Mouse (Mus musculus) spleen, adult 2 months (tissue): ENCODE results near the gene Adgrf3. TPM values are rescaled to one million over a fixed set of nuclear protein-coding genes. Genes with fewer than 3 reads are reported as not detected.
A peak's percentile ranks its signal among the peaks of the same experiment; 100 is the strongest.

ENCODE experiments used
- DNase-seq, 2 experiments: peaks; one replicate each; pipeline versions ENCODE4 v3.0.0 to v3.0.0-alpha.2; 2012 to 2021; ENCODE audit warnings: low spot score in 2 of 2, low read depth in 1 of 2
- H3K27ac ChIP-seq: fragments of 200-500 bp; 2 replicates; pipeline ENCODE4 v1.5.1; 2012; ENCODE audit warnings: low read length, inconsistent platforms; ENCODE audit not compliant: insufficient read depth
- H3K27me3 ChIP-seq: fragments of 200-500 bp; 2 replicates; pipeline ENCODE4 v1.6.1; 2012; ENCODE audit warnings: mild to moderate bottlenecking, moderate library complexity, low read length, inconsistent platforms; ENCODE audit not compliant: control insufficient read depth, insufficient read depth
- H3K36me3 ChIP-seq: fragments of 200-500 bp; 2 replicates; pipeline ENCODE4 v1.6.1; 2012; ENCODE audit warnings: mild to moderate bottlenecking, low read length, inconsistent platforms; ENCODE audit not compliant: control insufficient read depth, insufficient read depth
- H3K4me1 ChIP-seq: fragments of 200-500 bp; 2 replicates; pipeline ENCODE4 v1.6.1; 2011; ENCODE audit warnings: inconsistent platforms; ENCODE audit not compliant: control insufficient read depth, insufficient read depth, insufficient read length
- H3K4me3 ChIP-seq: fragments of 200-500 bp; 2 replicates; pipeline ENCODE4 v1.5.1; 2011; ENCODE audit warnings: mild to moderate bottlenecking, inconsistent platforms; ENCODE audit not compliant: insufficient read depth, insufficient read length; ENCODE audit errors: extremely low read depth
- CTCF ChIP-seq: fragments of 200-500 bp; IDR thresholded peaks from 2 replicates; pipeline ENCODE4 v1.5.1; 2011; ENCODE audit warnings: mild to moderate bottlenecking, inconsistent platforms; ENCODE audit not compliant: insufficient read depth, insufficient read length, insufficient replicate concordance; ENCODE audit errors: extremely low read depth
- POLR2A ChIP-seq: fragments of 200-500 bp; IDR thresholded peaks from 2 replicates; pipeline ENCODE4 v1.6.1; 2011; ENCODE audit warnings: low read depth, low read length, inconsistent platforms
- WGBS: fragments of 180-500 bp; shearing (Covaris S2); methylation state at CpG from one replicate; pipeline ENCODE4 v1.1.7; 2018; 5-methylcytosine and 5-hydroxymethylcytosine counted together
- polyA plus RNA-seq: library from polyadenylated mRNA; depleted of rRNA; stranded (reverse); fragments of >200 nt; gene quantifications from 2 replicates; pipeline ENCODE4 v1.2.3, GENCODE M21; 2012; rRNA removed

Adgrf3 gene
- polyA plus RNA-seq = 0.08 and 0.09 TPM in 2 replicates

DNA sequence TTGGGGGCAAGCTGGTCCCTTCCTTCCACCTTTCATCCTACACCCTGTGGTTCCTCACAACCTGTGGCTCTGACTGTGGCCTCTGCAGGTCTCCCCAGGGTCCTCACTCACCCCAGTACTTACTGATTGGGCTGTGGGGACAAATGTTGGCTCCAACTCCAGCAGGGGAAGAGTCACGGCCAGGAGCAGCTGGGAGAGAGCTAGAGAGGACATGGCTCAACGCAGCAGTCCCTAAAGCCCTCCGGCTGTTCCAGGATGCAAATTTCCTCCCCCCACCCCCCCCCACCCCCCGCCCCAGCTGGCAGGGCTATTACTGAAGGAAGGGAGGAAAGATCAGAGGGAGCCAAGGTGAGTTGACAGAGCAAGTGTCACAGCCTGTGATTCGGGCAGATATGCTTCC is at the start of gene Adgrf3:
TSS of gene Adgrf3 (minus strand) at position 230 of the 400 bp plus-strand sequence.
- Histone ChIP-seq H3K27me3 (no peaks in the 10 kb centered on the region), H3K4me3 (no peak within 1 kb of the TSS), H3K36me3 (no peaks in the 10 kb centered on the region), H3K27ac (no peak within 1 kb of the TSS), H3K4me1 (no peaks in the 10 kb centered on the region)
- WGBS = 72% methylated on average over 5 of the region's 5 CpGs
- TF ChIP-seq POLR2A (no peak), CTCF (no peak)
- DNase-seq = no peak

DNA sequence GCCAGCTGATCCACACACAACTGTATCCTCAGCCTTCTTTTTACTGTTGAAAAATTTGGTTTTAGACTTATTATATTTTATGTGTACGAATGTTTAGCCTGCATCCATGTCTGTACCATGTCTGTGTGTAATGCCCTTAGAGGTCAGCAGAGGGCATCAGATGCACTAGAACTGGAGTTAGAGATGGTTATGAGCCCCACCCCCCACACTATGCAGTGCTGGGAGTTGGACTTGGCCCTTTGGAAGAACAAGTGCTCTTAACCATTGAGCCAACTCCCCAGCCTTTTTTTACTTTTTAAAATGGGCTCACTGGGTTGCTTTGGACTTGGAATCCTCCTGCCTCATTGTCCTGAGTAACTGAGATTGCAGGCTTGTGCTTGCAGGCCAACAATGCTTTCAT is 42.1 kb upstream of the Adgrf3 start:
- Histone ChIP-seq H3K27ac (no peak overlapping the region), H3K36me3 (peaks cover 4% of the 10 kb centered on the region; the same call in 1 of the 2 replicates), H3K4me3 (no peak overlapping the region), H3K27me3 (no peaks in the 10 kb centered on the region), H3K4me1 (no peaks in the 10 kb centered on the region)
- TF ChIP-seq POLR2A = no peak
- TF ChIP-seq CTCF = no peak
- WGBS = 96% methylated on average over 1 of the region's 1 CpGs
- no peak for DNase-seq

DNA sequence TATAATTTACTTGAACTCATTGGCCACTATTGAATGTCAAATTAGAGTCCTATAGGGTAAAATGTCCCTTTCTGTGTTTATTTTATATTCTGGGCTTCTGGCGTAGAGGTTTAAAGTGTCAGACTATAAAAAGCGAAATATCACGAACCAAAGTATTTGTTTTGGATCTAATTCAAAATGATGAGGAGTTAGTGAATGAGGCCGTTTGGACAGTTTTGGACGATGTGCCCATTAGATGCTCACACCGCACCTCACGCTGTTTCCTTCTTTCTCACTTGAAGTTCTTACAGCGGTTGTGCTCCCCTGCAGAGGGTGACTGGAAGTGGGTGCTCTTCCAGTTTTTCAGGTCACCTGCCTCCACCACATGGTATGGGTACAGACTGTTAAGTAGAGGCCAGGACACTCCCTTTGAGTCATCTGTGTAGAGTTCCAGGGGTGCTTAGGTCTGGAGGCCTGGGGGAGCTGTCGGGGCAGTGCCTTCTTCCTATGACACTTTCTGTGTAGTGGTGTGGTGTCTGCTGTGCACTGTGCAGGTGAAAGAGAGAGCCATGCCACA is 40.4 kb upstream of the Adgrf3 start:
- Histone ChIP-seq H3K27ac (no peak overlapping the region), H3K4me3 (no peak overlapping the region), H3K4me1 (no peaks in the 10 kb centered on the region), H3K27me3 (no peaks in the 10 kb centered on the region), H3K36me3 (no peaks in the 10 kb centered on the region)
- WGBS = 91% methylated on average over 9 of the region's 9 CpGs
- TF ChIP-seq POLR2A (no peak), CTCF (no peak)
- no peak for DNase-seq

DNA sequence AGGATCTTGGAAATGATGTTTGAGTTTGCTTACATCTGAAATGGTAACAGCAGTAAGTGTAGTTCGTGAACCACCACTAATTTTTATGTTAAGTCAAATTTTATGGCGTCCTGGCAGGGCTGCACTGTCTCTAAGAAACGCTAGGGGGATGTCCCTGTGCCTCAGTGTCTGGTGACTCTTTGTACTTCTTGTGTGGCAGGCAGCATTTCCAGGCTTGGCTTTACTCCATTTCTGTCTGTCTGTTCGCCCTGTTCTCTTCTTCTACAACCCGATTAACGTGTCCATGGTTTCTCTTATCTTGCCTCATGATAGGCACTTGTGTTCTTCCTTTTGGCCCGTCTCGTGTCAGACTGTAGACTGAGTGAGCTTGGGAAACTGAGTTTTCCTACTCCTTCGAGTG is 38.2 kb upstream of the Adgrf3 start:
- Histone ChIP-seq H3K27me3 (no peaks in the 10 kb centered on the region), H3K4me1 (no peaks in the 10 kb centered on the region), H3K27ac (no peak overlapping the region), H3K4me3 (no peak overlapping the region), H3K36me3 (no peaks in the 10 kb centered on the region)
- WGBS = 66% methylated on average over 9 of the region's 9 CpGs
- TF ChIP-seq POLR2A (no peak), CTCF (peak; percentile 12; the same call in 1 of the 2 replicates)
- DNase-seq = no peak

DNA sequence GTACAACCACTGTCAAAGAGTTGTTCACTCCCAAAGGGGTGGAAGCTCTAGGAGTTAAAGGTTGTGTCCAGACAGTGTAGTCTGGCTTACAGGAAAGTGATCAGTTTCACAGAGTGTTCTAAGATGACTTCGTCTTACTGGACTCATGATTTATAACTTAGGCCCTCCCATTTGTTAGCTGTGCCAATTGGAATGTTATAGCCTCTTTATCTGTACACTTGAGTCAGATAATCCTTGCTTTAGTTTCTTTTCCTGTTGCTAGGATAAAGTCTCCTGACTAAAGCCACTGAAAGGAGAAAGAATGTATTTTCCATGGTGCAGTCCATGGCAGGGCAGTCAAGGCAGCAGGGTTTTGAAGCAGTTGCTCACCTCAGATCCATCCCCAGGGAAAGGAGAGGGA is 36.9 kb upstream of the Adgrf3 start:
- Histone ChIP-seq H3K4me3 (no peak overlapping the region), H3K27ac (no peak overlapping the region), H3K27me3 (no peaks in the 10 kb centered on the region), H3K4me1 (no peaks in the 10 kb centered on the region), H3K36me3 (no peaks in the 10 kb centered on the region)
- WGBS = 80% methylated on average over 1 of the region's 1 CpGs
- TF ChIP-seq CTCF (no peak), POLR2A (no peak)
- no peak for DNase-seq

DNA sequence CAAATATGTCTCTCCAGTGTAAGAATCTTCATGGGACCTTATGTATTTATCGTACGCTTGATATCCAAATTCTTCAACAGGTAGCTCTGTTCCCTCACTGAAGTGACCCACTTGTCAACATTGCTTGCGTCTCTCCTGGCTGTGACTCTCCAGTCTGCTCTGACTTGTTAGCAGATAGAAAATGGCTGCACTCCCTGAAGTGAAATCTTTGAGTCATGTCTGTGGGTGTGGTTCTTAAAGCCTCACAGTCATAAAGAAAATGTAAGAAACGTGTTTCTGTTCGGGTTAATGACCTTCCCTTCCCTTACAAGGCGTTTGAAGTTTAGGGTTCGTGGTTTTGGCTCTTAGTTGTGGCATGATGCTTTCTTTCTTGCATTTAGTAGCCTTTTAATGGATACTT is 35.0 kb upstream of the Adgrf3 start:
- WGBS = 55% methylated on average over 7 of the region's 7 CpGs
- no peak for DNase-seq
- H3K4me1 ChIP-seq = no peaks in the 10 kb centered on the region
- H3K27ac ChIP-seq = no peak overlapping the region
- TF ChIP-seq POLR2A (no peak), CTCF (no peak)
- no peaks in the 10 kb centered on the region for H3K36me3 ChIP-seq
- no peaks in the 10 kb centered on the region for H3K27me3 ChIP-seq
- no peak overlapping the region for H3K4me3 ChIP-seq

DNA sequence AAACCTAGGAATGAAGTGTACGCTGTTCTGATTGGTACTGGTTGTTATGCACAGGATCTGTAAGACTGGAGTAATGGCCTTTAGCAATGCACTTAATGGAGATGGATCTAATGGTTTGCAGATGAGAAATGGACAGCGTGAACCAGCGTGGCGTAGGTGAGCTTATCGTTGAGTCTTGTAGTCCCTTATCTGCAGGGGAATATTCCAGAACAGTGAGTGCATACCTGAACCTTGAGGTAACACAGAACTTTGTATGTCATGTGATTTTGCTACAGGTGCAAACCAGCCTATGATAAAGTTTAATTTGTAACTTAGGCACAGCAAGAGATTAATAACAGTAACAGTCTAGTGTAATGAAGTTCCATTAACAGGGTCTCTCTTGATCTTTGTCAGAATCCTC is 33.0 kb upstream of the Adgrf3 start:
- TF ChIP-seq CTCF (no peak), POLR2A (no peak)
- 97% methylated on average over 5 of the region's 5 CpGs for WGBS
- Histone ChIP-seq H3K27me3 (no peaks in the 10 kb centered on the region), H3K36me3 (no peaks in the 10 kb centered on the region), H3K4me1 (no peaks in the 10 kb centered on the region), H3K4me3 (no peak overlapping the region), H3K27ac (no peak overlapping the region)
- DNase-seq = no peak

DNA sequence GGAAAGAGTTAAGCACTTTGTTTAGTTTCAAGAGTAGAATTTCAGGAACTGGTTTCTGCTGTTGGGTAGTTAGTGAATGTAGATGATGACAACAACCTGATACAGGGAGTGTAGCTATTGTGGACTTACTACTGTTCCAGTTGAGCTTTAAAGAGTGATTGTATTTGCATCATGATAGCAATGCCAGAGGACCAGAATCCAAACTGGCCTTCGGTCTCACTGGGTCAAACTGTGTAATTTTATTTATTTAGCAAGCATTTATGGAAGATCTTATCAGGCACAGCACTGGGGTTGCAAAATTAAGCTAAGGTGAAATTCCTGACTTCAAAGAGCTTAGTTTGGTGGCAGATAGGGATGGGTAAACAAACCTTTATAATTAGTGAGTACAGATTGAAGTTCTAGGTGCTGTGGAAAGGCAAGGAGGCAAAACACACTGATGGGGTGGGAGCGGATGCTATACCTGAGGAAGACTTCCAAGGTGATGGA is 30.2 kb upstream of the Adgrf3 start:
- no peaks in the 10 kb centered on the region for H3K27me3 ChIP-seq
- H3K4me3 ChIP-seq = no peak overlapping the region
- no peak for TF ChIP-seq POLR2A
- WGBS = 90% methylated on average over 2 of the region's 2 CpGs
- no peaks in the 10 kb centered on the region; the same call in 1 of the 2 replicates for H3K4me1 ChIP-seq
- H3K27ac ChIP-seq = no peak overlapping the region
- DNase-seq = no peak
- no peaks in the 10 kb centered on the region for H3K36me3 ChIP-seq
